Mouse (Mus musculus) heart, embryonic 11.5 days (tissue): Measurements from ENCODE around the gene Tmem229b. TPM values are rescaled to one million over a fixed set of nuclear protein-coding genes. Genes with fewer than 3 reads are reported as not detected.

Experiments used
- ATAC-seq: fragments of 200-750 bp; cut with Nextera tagmentation; replicated peaks from 2 replicates; pipeline ENCODE4 v1.8.0; 2017; ENCODE audit warnings: moderate library complexity; ENCODE audit not compliant: insufficient number of reproducible peaks, low FRiP score, low TSS enrichment
- H3K27ac ChIP-seq: fragments of 300-500 bp; sonication (generic); 2 replicates; pipeline ENCODE4 v1.5.1; 2014; ENCODE audit warnings: mild to moderate bottlenecking, low read depth, low read length
- H3K27me3 ChIP-seq: fragments of 300-500 bp; sonication (generic); 2 replicates; pipeline ENCODE4 v1.6.1; 2014; ENCODE audit warnings: mild to moderate bottlenecking, low read length, mixed read lengths; ENCODE audit not compliant: control insufficient read depth, insufficient read depth
- H3K36me3 ChIP-seq: fragments of 300-500 bp; sonication (generic); 2 replicates; pipeline ENCODE4 v1.6.1; 2014; ENCODE audit warnings: mild to moderate bottlenecking, low read length, moderate library complexity, mixed read lengths; ENCODE audit not compliant: control insufficient read depth, insufficient read depth
- H3K4me1 ChIP-seq: fragments of 300-500 bp; sonication (generic); 2 replicates; pipeline ENCODE4 v1.6.1; 2014; ENCODE audit warnings: low read length; ENCODE audit not compliant: control insufficient read depth, insufficient read depth
- H3K4me2 ChIP-seq: fragments of 300-500 bp; sonication (generic); 2 replicates; pipeline ENCODE4 v1.6.1; 2014; ENCODE audit warnings: mild to moderate bottlenecking, moderate library complexity
- H3K4me3 ChIP-seq: fragments of 300-500 bp; sonication (generic); 2 replicates; pipeline ENCODE4 v1.5.1; 2014; ENCODE audit warnings: low read depth, low read length
- H3K9ac ChIP-seq: fragments of 300-500 bp; sonication (generic); 2 replicates; pipeline ENCODE4 v1.6.1; 2014; ENCODE audit warnings: mild to moderate bottlenecking, low read depth, low read length, moderate library complexity
- H3K9me3 ChIP-seq: fragments of 300-500 bp; sonication (generic); replicated peaks from 2 replicates; pipeline ENCODE4 v1.6.1; 2016; ENCODE audit warnings: low read length; ENCODE audit not compliant: control insufficient read depth
- WGBS: fragments of 180-500 bp; shearing (Covaris S2); extraction: QIAGEN DNeasy Blood & Tissue Kit; methylation state at CpG from one replicate; pipeline ENCODE4 v1.1.7; 2014; ENCODE audit not compliant: insufficient replicate concordance; 5-methylcytosine and 5-hydroxymethylcytosine counted together
- polyA plus RNA-seq: library from polyadenylated mRNA; unstranded; fragments of >200 nt; fragmentation: Nextera tagmentation; extraction: Ambion mirVana; gene quantifications from 2 replicates; pipeline ENCODE4 v1.2.1, GENCODE M21; 2014

The Tmem229b gene
- polyA plus RNA-seq, 1 experiment from 2014 or later = 1.8 TPM

- H3K27ac ChIP-seq = no peak overlapping the region
- no peaks in the 10 kb centered on the region for H3K36me3 ChIP-seq
- 67% methylated on average over 4 of the region's 4 CpGs for WGBS
- H3K4me2 ChIP-seq = no peak overlapping the region
- no peak overlapping the region for H3K4me3 ChIP-seq
- peaks cover 6% of the 10 kb centered on the region; the same call in 1 of the 2 replicates for H3K4me1 ChIP-seq
- H3K27me3 ChIP-seq = no peaks in the 10 kb centered on the region
- no peak overlapping the region for H3K9ac ChIP-seq
- no peak for ATAC-seq
- H3K9me3 ChIP-seq = 0 out of 2 replicates have a peak, but pooled peaks cover 2% of the 10 kb centered on the region
These were observed 51.0 kb downstream of the Tmem229b start for GRCm38 (mm10) chr12:78956405-78956804.

DNA sequence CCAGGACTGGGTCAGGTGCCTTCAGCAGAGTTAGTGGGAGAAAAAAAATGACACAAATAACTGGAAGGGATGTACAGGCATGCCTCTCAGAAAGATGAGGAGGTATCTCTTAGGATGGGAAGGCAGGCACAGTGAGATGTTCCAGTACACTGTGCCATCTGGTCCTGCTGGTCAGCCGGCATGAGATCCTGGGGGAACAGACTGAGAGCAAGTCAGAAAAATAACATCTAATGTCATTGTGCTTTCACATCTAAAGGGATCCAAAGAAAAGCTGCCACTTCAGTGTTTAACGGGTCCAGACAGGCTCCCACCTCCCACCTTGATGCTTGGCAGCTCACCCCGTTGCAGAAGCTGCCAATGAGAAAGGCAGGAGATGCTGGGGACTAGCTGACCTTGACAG is 54.9 kb downstream of the Tmem229b start:
- peaks cover 6% of the 10 kb centered on the region; the same call in 1 of the 2 replicates for H3K4me1 ChIP-seq
- no peaks in the 10 kb centered on the region for H3K27me3 ChIP-seq
- peak overlapping the region; percentile 29; the same call in 1 of the 2 replicates for H3K27ac ChIP-seq
- no peak for ATAC-seq
- H3K9me3 ChIP-seq = 0 out of 2 replicates have a peak, but pooled peaks cover 2% of the 10 kb centered on the region
- 56% methylated on average over 3 of the region's 3 CpGs for WGBS
- H3K36me3 ChIP-seq = no peaks in the 10 kb centered on the region
- no peak overlapping the region for H3K4me3 ChIP-seq
- H3K9ac ChIP-seq = 0 out of 2 replicates have a peak overlapping the region, but pooled peaks have one; percentile 22
- no peak overlapping the region for H3K4me2 ChIP-seq

GRCm38 (mm10) chr12:78952053-78952452 is 55.4 kb downstream of the Tmem229b start:
- no peak overlapping the region for H3K4me2 ChIP-seq
- H3K4me1 ChIP-seq = peaks cover 6% of the 10 kb centered on the region; the same call in 1 of the 2 replicates
- no peaks in the 10 kb centered on the region for H3K36me3 ChIP-seq
- H3K27me3 ChIP-seq = no peaks in the 10 kb centered on the region
- peak overlapping the region; percentile 29; the same call in 1 of the 2 replicates for H3K27ac ChIP-seq
- no peak overlapping the region for H3K4me3 ChIP-seq
- 45% methylated on average over 11 of the region's 11 CpGs for WGBS
- ATAC-seq = no peak
- H3K9me3 ChIP-seq = 0 out of 2 replicates have a peak, but pooled peaks cover 2% of the 10 kb centered on the region
- 0 out of 2 replicates have a peak overlapping the region, but pooled peaks have one; percentile 22 for H3K9ac ChIP-seq

DNA sequence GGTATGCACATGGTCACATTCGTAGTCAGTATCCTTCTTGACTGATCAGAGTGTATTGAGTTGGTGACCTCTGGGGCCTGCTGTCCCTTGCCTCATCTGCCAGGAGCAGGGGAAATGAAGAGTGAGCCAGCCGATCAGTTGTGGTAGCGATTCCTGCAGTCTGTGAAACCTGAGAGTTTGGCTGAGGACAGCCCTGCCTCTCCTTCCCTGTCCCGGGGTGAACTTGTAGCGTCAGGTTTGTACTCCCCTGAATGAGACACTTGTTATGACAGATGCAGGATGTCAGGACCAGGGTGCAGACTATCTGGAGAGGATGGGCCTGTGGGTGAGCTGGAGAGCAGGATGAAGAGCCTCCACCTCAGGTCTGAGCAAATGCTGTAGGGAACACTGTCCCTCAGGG is 59.8 kb downstream of the Tmem229b start:
- 61% methylated on average over 5 of the region's 5 CpGs for WGBS

GRCm38 (mm10) chr12:78947161-78947560 is 60.3 kb downstream of the Tmem229b start:
- Histone ChIP-seq H3K4me2 (no peak overlapping the region), H3K27me3 (0 out of 2 replicates have a peak, but pooled peaks cover under 1% of the 10 kb centered on the region), H3K9ac (no peak overlapping the region), H3K4me1 (peaks cover 3% of the 10 kb centered on the region; the same call in 1 of the 2 replicates), H3K4me3 (no peak overlapping the region), H3K27ac (no peak overlapping the region), H3K36me3 (no peaks in the 10 kb centered on the region), H3K9me3 (no peaks in the 10 kb centered on the region)
- 77% methylated on average over 6 of the region's 6 CpGs for WGBS
- ATAC-seq = no peak

More for the DNA sequence above, 59.8 kb downstream of the Tmem229b start:
- no peak overlapping the region for H3K4me3 ChIP-seq
- no peak overlapping the region for H3K4me2 ChIP-seq
- H3K27ac ChIP-seq = no peak overlapping the region
- ATAC-seq = no peak
- no peaks in the 10 kb centered on the region for H3K27me3 ChIP-seq
- no peaks in the 10 kb centered on the region for H3K9me3 ChIP-seq
- no peaks in the 10 kb centered on the region for H3K36me3 ChIP-seq
- no peak overlapping the region for H3K9ac ChIP-seq
- peaks cover 6% of the 10 kb centered on the region; the same call in 1 of the 2 replicates for H3K4me1 ChIP-seq

DNA sequence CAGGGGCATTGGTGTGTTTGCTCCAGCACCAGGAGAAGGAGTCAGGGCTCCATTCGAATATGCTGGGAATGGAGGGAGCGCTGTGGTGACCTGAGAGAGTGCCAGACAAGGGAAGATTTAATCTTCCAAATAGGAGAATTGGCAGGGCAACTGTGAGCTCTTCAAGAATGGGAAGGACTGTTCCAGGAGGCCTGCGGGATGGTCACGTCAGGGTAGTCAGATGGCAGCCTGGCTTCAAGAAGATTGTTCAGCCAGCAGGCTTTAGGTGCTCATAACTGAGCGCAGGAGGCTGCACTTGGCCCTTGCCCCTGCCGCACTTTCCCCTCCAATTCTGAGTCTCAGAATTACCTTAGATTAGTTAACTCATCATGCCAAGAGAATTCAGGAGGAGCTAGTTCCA is 64.5 kb downstream of the Tmem229b start:
- no peak for ATAC-seq
- Histone ChIP-seq H3K4me3 (no peak overlapping the region), H3K36me3 (no peaks in the 10 kb centered on the region), H3K9me3 (no peaks in the 10 kb centered on the region), H3K27ac (no peak overlapping the region), H3K4me1 (no peaks in the 10 kb centered on the region), H3K9ac (no peak overlapping the region), H3K27me3 (0 out of 2 replicates have a peak, but pooled peaks cover 3% of the 10 kb centered on the region), H3K4me2 (no peak overlapping the region)
- 87% methylated on average over 6 of the region's 6 CpGs for WGBS

- 83% methylated on average over 5 of the region's 5 CpGs for WGBS
- H3K27ac ChIP-seq = no peak overlapping the region
- 0 out of 2 replicates have a peak, but pooled peaks cover 3% of the 10 kb centered on the region for H3K27me3 ChIP-seq
- no peak overlapping the region for H3K4me2 ChIP-seq
- no peak overlapping the region for H3K9ac ChIP-seq
- no peaks in the 10 kb centered on the region for H3K36me3 ChIP-seq
- H3K9me3 ChIP-seq = no peaks in the 10 kb centered on the region
- H3K4me1 ChIP-seq = peaks cover 4% of the 10 kb centered on the region; the same call in 1 of the 2 replicates
- no peak overlapping the region for H3K4me3 ChIP-seq
- no peak for ATAC-seq
These were observed 67.3 kb downstream of the Tmem229b start for GRCm38 (mm10) chr12:78940081-78940480.

DNA sequence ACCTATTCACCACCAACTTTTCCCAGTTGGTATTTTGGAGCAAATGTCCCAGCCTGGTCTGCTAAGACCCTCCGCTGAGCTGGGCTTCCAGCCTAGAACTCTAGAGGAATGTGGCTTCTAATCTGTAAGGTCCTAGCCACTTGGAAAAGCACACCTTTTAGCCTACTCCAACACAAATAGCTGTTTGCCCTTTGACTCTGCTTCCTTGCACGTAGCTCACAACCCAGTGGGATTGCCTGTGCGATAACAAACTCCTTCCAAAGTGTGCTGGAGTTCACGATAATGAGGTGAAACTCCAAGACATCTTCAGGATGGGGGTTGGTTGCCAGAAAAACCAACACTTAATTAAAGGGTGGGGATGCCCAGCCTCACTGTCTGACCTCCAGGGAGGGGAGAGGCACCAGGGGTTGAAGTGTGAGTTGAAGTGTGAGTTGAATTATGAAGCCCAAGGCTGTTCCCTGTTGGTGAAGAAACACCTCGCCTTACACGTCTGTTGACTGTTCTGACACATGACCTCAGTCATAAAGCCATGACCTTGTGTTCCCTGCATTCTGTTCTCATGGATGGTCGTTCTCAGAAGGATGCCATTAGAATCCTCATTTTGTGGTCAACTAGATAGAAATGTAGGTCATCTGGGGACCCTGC is 67.9 kb downstream of the Tmem229b start:
- Histone ChIP-seq H3K4me1 (peaks cover 4% of the 10 kb centered on the region; the same call in 1 of the 2 replicates), H3K27ac (no peak overlapping the region), H3K9ac (no peak overlapping the region), H3K36me3 (no peaks in the 10 kb centered on the region), H3K4me2 (no peak overlapping the region), H3K27me3 (0 out of 2 replicates have a peak, but pooled peaks cover 3% of the 10 kb centered on the region), H3K9me3 (no peaks in the 10 kb centered on the region), H3K4me3 (no peak overlapping the region)
- 63% methylated on average over 7 of the region's 7 CpGs for whole genome bisulfite sequencing
- no peak for ATAC-seq
